Mouse (Mus musculus) embryonic facial prominence, embryonic 11.5 days (tissue): ENCODE measurements around the gene Top1. TPM values are rescaled to one million over a fixed set of nuclear protein-coding genes. Genes with fewer than 3 reads are reported as not detected.

Source experiments
- ATAC-seq: fragments of 200-750 bp; cut with Nextera tagmentation; replicated peaks from 2 replicates; pipeline ENCODE4 v1.8.0; 2017; ENCODE audit warnings: low read depth; ENCODE audit not compliant: insufficient number of reproducible peaks, low FRiP score, low TSS enrichment
- DNase-seq: peaks from one replicate; pipeline ENCODE4 v3.0.0-alpha.2; 2015; ENCODE audit warnings: low spot score
- H3K27ac ChIP-seq: fragments of 300-500 bp; sonication (generic); replicated peaks from 2 replicates; pipeline ENCODE4 v1.5.1; 2014; ENCODE audit warnings: mild to moderate bottlenecking, low read depth, low read length, control low read depth
- H3K27me3 ChIP-seq: fragments of 300-500 bp; sonication (generic); 2 replicates; pipeline ENCODE4 v1.6.1; 2014; ENCODE audit warnings: mild to moderate bottlenecking, low read length, moderate library complexity, mixed read lengths; ENCODE audit not compliant: control insufficient read depth, insufficient read depth
- H3K36me3 ChIP-seq: fragments of 300-500 bp; sonication (generic); replicated peaks from 2 replicates; pipeline ENCODE4 v1.6.1; 2014; ENCODE audit warnings: low read depth, mild to moderate bottlenecking, low read length, moderate library complexity, mixed read lengths; ENCODE audit not compliant: control insufficient read depth, insufficient read depth
- H3K4me1 ChIP-seq: fragments of 300-500 bp; sonication (generic); 2 replicates; pipeline ENCODE4 v1.6.1; 2014; ENCODE audit warnings: low read length, mixed read lengths; ENCODE audit not compliant: control insufficient read depth, insufficient read depth
- H3K4me2 ChIP-seq: fragments of 300-500 bp; sonication (generic); 2 replicates; pipeline ENCODE4 v1.6.1; 2014; ENCODE audit warnings: low read depth, mild to moderate bottlenecking, control low read depth, low read length, moderate library complexity
- H3K4me3 ChIP-seq: fragments of 300-500 bp; sonication (generic); 2 replicates; pipeline ENCODE4 v1.5.1; 2014; ENCODE audit warnings: low read depth, low read length, control low read depth
- H3K9ac ChIP-seq: fragments of 300-500 bp; sonication (generic); replicated peaks from 2 replicates; pipeline ENCODE4 v1.6.1; 2014; ENCODE audit warnings: mild to moderate bottlenecking, control low read depth, low read length
- H3K9me3 ChIP-seq: fragments of 300-500 bp; sonication (generic); replicated peaks from 2 replicates; pipeline ENCODE4 v1.6.1; 2016; ENCODE audit warnings: mild to moderate bottlenecking, low read length, inconsistent platforms, mixed read lengths; ENCODE audit not compliant: control insufficient read depth
- WGBS: fragments of 180-500 bp; shearing (Covaris S2); extraction: QIAGEN DNeasy Blood & Tissue Kit; methylation state at CpG from one replicate; pipeline ENCODE4 v1.1.7; 2014; 5-methylcytosine and 5-hydroxymethylcytosine counted together
- polyA plus RNA-seq: library from polyadenylated mRNA; unstranded; fragments of >200 nt; fragmentation: Nextera tagmentation; extraction: Ambion mirVana; gene quantifications from 2 replicates; pipeline ENCODE4 v1.2.1, GENCODE M21; 2014

Top1 gene
- polyA plus RNA-seq, 1 experiment from 2014 or later = 113 TPM

DNA sequence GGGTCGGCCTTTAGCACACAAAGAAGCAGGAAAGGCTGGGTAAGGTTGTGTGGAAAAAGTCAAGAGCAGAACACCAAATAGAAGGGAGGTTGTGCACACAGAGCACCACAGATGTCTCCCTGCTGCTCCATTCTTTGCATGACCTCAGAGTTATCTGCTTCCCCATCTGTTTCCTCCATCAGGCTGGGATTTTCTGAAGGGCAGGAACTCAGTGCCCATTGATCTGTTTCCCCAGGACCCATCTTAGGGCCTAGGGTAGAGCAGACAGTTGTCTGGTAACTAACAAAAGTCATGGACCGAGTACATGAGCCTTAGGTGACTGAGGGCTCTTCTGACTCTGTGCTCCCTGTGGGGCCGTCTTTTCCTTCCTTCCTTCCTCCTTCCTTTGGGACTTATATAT lies 95.9 kb downstream of the Top1 start:
- Histone ChIP-seq H3K4me3 (no peak overlapping the region), H3K9ac (no peak overlapping the region), H3K27me3 (no peaks in the 10 kb centered on the region), H3K4me1 (no peaks in the 10 kb centered on the region), H3K36me3 (no peaks in the 10 kb centered on the region; the same call in none of the 2 replicates), H3K9me3 (no peaks in the 10 kb centered on the region), H3K27ac (no peak overlapping the region), H3K4me2 (no peak overlapping the region)
- ATAC-seq = no peak
- 74% methylated on average over 3 of the region's 3 CpGs for WGBS
- no peak for DNase-seq

- WGBS = 79% methylated on average over 1 of the region's 1 CpGs
- no peaks in the 10 kb centered on the region for H3K27me3 ChIP-seq
- no peaks in the 10 kb centered on the region for H3K9me3 ChIP-seq
- H3K27ac ChIP-seq = 0 out of 2 replicates have a peak overlapping the region, but pooled peaks have one; percentile 20
- DNase-seq = no peak
- H3K4me1 ChIP-seq = no peaks in the 10 kb centered on the region
- ATAC-seq = no peak
- no peak overlapping the region for H3K4me3 ChIP-seq
- H3K36me3 ChIP-seq = peaks cover 5% of the 10 kb centered on the region
- no peak overlapping the region for H3K4me2 ChIP-seq
- no peak overlapping the region for H3K9ac ChIP-seq
Measured at GRCm38 (mm10) chr2:160742161-160742609, 96.5 kb downstream of the Top1 start.

- DNase-seq (peak; percentile 46), ATAC-seq (no peak)
- 93% methylated on average over 7 of the region's 7 CpGs for WGBS
Measured at GRCm38 (mm10) chr2:160744040-160744822, 98.5 kb downstream of the Top1 start.

GRCm38 (mm10) chr2:160744823-160745210 lies 99.1 kb downstream of the Top1 start:
- H3K9ac ChIP-seq = no peak overlapping the region
- H3K9me3 ChIP-seq = no peaks in the 10 kb centered on the region
- no peak for ATAC-seq
- peaks cover 17% of the 10 kb centered on the region for H3K36me3 ChIP-seq
- no peaks in the 10 kb centered on the region for H3K27me3 ChIP-seq
- WGBS = 88% methylated on average over 5 of the region's 5 CpGs
- no peak for DNase-seq
- no peaks in the 10 kb centered on the region for H3K4me1 ChIP-seq
- H3K4me3 ChIP-seq = no peak overlapping the region
- H3K4me2 ChIP-seq = no peak overlapping the region
- H3K27ac ChIP-seq = no peak overlapping the region

More at GRCm38 (mm10) chr2:160744040-160744822, 98.5 kb downstream of the Top1 start:
- H3K36me3 ChIP-seq = peaks cover 17% of the 10 kb centered on the region
- H3K4me2 ChIP-seq = no peak overlapping the region
- H3K4me3 ChIP-seq = no peak overlapping the region
- H3K9me3 ChIP-seq = no peaks in the 10 kb centered on the region
- no peak overlapping the region for H3K27ac ChIP-seq
- no peaks in the 10 kb centered on the region for H3K27me3 ChIP-seq
- no peak overlapping the region for H3K9ac ChIP-seq
- H3K4me1 ChIP-seq = no peaks in the 10 kb centered on the region

GRCm38 (mm10) chr2:160745497-160745896 lies 99.8 kb downstream of the Top1 start:
- no peak overlapping the region for H3K27ac ChIP-seq
- no peaks in the 10 kb centered on the region for H3K9me3 ChIP-seq
- 76% methylated on average over 1 of the region's 1 CpGs for WGBS
- H3K27me3 ChIP-seq = no peaks in the 10 kb centered on the region
- ATAC-seq = no peak
- DNase-seq = no peak
- no peaks in the 10 kb centered on the region for H3K4me1 ChIP-seq
- H3K4me3 ChIP-seq = no peak overlapping the region
- no peak overlapping the region for H3K4me2 ChIP-seq
- H3K36me3 ChIP-seq = peaks cover 17% of the 10 kb centered on the region
- H3K9ac ChIP-seq = no peak overlapping the region

DNA sequence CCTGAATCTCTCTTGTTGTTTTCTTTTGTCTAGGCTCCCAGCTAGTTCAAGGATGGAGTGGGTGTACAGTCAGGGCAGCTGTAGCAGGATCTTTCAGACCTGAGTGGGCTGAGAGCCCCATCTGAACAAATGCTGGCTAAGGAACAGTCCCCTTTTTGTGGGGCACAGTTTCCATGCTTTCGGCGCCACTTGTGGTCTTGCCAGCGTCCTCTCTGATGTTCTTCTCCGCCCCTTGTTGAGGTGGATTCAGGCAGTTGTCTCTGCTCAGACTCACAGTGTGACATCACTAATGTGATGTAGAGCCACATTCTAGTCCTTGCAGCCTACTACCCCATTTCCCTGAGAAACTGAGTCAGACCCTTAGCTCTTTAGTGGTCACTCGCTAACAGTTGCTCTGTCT lies 100.9 kb downstream of the Top1 start:
- Histone ChIP-seq H3K36me3 (peaks cover 20% of the 10 kb centered on the region), H3K4me2 (no peak overlapping the region), H3K9ac (no peak overlapping the region), H3K9me3 (no peaks in the 10 kb centered on the region), H3K4me3 (no peak overlapping the region), H3K27ac (no peak overlapping the region), H3K27me3 (no peaks in the 10 kb centered on the region), H3K4me1 (no peaks in the 10 kb centered on the region)
- 95% methylated on average over 5 of the region's 5 CpGs for WGBS
- DNase-seq (no peak), ATAC-seq (no peak)

GRCm38 (mm10) chr2:160747075-160747474 lies 101.4 kb downstream of the Top1 start:
- H3K4me3 ChIP-seq = no peak overlapping the region
- no peaks in the 10 kb centered on the region for H3K9me3 ChIP-seq
- no peaks in the 10 kb centered on the region for H3K4me1 ChIP-seq
- DNase-seq (no peak), ATAC-seq (no peak)
- no peak overlapping the region for H3K4me2 ChIP-seq
- H3K27me3 ChIP-seq = no peaks in the 10 kb centered on the region
- peaks cover 25% of the 10 kb centered on the region for H3K36me3 ChIP-seq
- H3K9ac ChIP-seq = no peak overlapping the region
- WGBS = 95% methylated on average over 10 of the region's 10 CpGs
- no peak overlapping the region for H3K27ac ChIP-seq

DNA sequence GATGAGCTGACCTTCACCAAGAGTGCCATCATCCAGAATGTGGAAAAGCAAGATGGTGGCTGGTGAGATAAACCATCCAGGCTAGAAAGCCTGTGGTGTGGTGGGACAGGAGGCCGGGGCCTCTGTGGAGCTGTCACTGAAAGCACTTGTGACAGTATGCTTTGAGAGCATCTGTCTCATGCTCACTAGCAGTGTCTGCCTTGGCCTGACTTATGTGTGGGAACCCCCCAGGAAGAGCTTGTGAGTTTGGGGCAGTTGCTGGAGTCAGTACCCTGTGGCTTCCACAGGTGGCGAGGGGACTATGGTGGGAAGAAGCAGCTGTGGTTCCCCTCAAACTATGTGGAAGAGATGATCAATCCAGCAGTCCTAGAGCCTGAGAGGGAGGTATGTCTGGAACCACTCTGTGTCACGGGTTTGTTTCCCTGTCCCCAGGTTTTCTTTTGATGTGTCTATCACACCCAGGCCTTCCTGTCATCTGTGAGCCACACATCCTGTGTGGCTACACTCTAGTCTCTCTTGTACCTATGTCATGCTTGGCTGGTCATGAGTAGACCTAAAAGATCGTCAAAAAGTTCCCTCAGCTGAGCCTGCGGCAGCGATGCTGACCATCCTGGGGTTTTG lies 111.0 kb downstream of the Top1 start:
- Histone ChIP-seq H3K27ac (no peak overlapping the region), H3K9me3 (no peaks in the 10 kb centered on the region), H3K9ac (no peak overlapping the region), H3K36me3 (peaks cover 33% of the 10 kb centered on the region), H3K4me3 (no peak overlapping the region), H3K27me3 (no peaks in the 10 kb centered on the region), H3K4me2 (no peak overlapping the region), H3K4me1 (no peaks in the 10 kb centered on the region)
- no peak for ATAC-seq
- DNase-seq = no peak
- WGBS = 83% methylated on average over 6 of the region's 6 CpGs
